Mouse (Mus musculus) CH12.LX (cell line): Measurements from ENCODE around the gene Ormdl2. TPM values are rescaled to one million over a fixed set of nuclear protein-coding genes. Genes with fewer than 3 reads are reported as not detected.

ENCODE experiments used
- DNase-seq: peaks from one replicate; pipeline ENCODE4 v3.0.0-alpha.2; 2013; ENCODE audit errors: extremely low read depth
- H3K27ac ChIP-seq: 2 replicates; pipeline ENCODE4 v1.5.1; 2012; ENCODE audit warnings: low read depth, mild to moderate bottlenecking, control low read depth, moderate library complexity; ENCODE audit not compliant: insufficient read depth
- H3K27me3 ChIP-seq: replicated peaks from 2 replicates; pipeline ENCODE3; 2012; ENCODE audit warnings: inconsistent platforms
- H3K36me3 ChIP-seq, 2 experiments: replicated peaks in 1 of 2; 2 replicates each; pipeline versions ENCODE3 to v1.6.1; 2012; ENCODE audit warnings: inconsistent platforms in 1 of 2, low read length in 1 of 2, mild to moderate bottlenecking in 1 of 2, mixed read lengths in 1 of 2, moderate library complexity in 1 of 2; ENCODE audit not compliant: control insufficient read depth in 1 of 2, insufficient read depth in 1 of 2
- H3K4me1 ChIP-seq, 2 experiments: 2 replicates each; pipeline ENCODE4 v1.6.1; 2012; ENCODE audit warnings: inconsistent platforms in 1 of 2, moderate library complexity in 1 of 2; ENCODE audit not compliant: insufficient read depth in 2 of 2, control insufficient read depth in 1 of 2
- H3K4me2 ChIP-seq: 2 replicates; pipeline ENCODE4 v1.6.1; 2012; ENCODE audit warnings: low read depth, mild to moderate bottlenecking, control low read depth; ENCODE audit not compliant: poor library complexity, insufficient read depth, severe bottlenecking
- H3K4me3 ChIP-seq, 3 experiments: fragments of 150-350 bp in 1 of 3; sonication (generic) in 1 of 3; replicated peaks in 1 of 3; 2 replicates each; pipeline versions ENCODE3 to v1.5.1; 2011 to 2012; ENCODE audit warnings: low read depth in 2 of 3, low read length in 2 of 3, mild to moderate bottlenecking in 2 of 3, moderate library complexity in 2 of 3, control low read depth in 1 of 3, improper control_type of control experiment in 1 of 3, inconsistent platforms in 1 of 3, mixed read lengths in 1 of 3; ENCODE audit not compliant: poor library complexity in 1 of 3
- H3K79me2 ChIP-seq: replicated peaks from 2 replicates; pipeline ENCODE4 v1.6.1; 2012; ENCODE audit warnings: mild to moderate bottlenecking, moderate library complexity; ENCODE audit not compliant: control insufficient read depth, poor library complexity, insufficient read depth, severe bottlenecking; ENCODE audit errors: extremely low read depth
- H3K9ac ChIP-seq: 2 replicates; pipeline ENCODE4 v1.6.1; 2012; ENCODE audit warnings: low read depth, mild to moderate bottlenecking, control low read depth, moderate library complexity; ENCODE audit not compliant: insufficient read depth
- H3K9me3 ChIP-seq: replicated peaks from 2 replicates; pipeline ENCODE3; 2012; ENCODE audit warnings: low read length, inconsistent platforms, mixed read lengths
- BHLHE40 ChIP-seq: IDR thresholded peaks from 2 replicates; pipeline ENCODE4 v1.6.1; 2011; ENCODE audit warnings: mild to moderate bottlenecking, low read depth, low read length, improper control_type of control experiment
- CHD1 ChIP-seq: IDR thresholded peaks from 2 replicates; pipeline ENCODE4 v1.6.1; 2012; ENCODE audit warnings: low read depth, low read length, improper control_type of control experiment, inconsistent platforms
- CHD2 ChIP-seq: IDR thresholded peaks from 2 replicates; pipeline ENCODE4 v1.6.1; 2011; ENCODE audit warnings: low read length, improper control_type of control experiment
- E2F4 ChIP-seq: IDR thresholded peaks from 2 replicates; pipeline ENCODE4 v1.6.1; 2011; ENCODE audit warnings: low read depth, low read length, improper control_type of control experiment; ENCODE audit not compliant: insufficient replicate concordance
- ETS1 ChIP-seq: conservative IDR thresholded peaks from 2 replicates; pipeline ENCODE4 v1.6.1; 2012; ENCODE audit warnings: low read depth, mild to moderate bottlenecking, inconsistent platforms, low read length, improper control_type of control experiment, moderate library complexity
- GABPA ChIP-seq: IDR thresholded peaks from 2 replicates; pipeline ENCODE4 v1.6.1; 2012; ENCODE audit warnings: low read depth, low read length, improper control_type of control experiment, inconsistent platforms; ENCODE audit not compliant: insufficient replicate concordance
- HCFC1 ChIP-seq: IDR thresholded peaks from 2 replicates; pipeline ENCODE4 v1.6.1; 2012; ENCODE audit warnings: low read depth, mild to moderate bottlenecking, inconsistent platforms, low read length, improper control_type of control experiment
- IRF4 ChIP-seq: IDR thresholded peaks from 2 replicates; pipeline ENCODE4 v1.6.1; 2014; ENCODE audit warnings: low read depth, mild to moderate bottlenecking, inconsistent platforms, low read length, improper control_type of control experiment
- KAT2A ChIP-seq: IDR thresholded peaks from 2 replicates; pipeline ENCODE4 v1.6.1; 2012; ENCODE audit warnings: low read length, improper control_type of control experiment, inconsistent platforms; ENCODE audit not compliant: insufficient replicate concordance
- MAX ChIP-seq: IDR thresholded peaks from 2 replicates; pipeline ENCODE4 v1.6.1; 2011; ENCODE audit warnings: low read length, improper control_type of control experiment
- MAZ ChIP-seq: IDR thresholded peaks from 2 replicates; pipeline ENCODE4 v1.6.1; 2012; ENCODE audit warnings: low read depth, mild to moderate bottlenecking, inconsistent platforms, low read length, improper control_type of control experiment, moderate library complexity
- MEF2A ChIP-seq: IDR thresholded peaks from 2 replicates; pipeline ENCODE4 v1.6.1; 2014; ENCODE audit warnings: low read depth, mild to moderate bottlenecking, inconsistent platforms, low read length, improper control_type of control experiment, borderline replicate concordance
- MXI1 ChIP-seq: IDR thresholded peaks from 2 replicates; pipeline ENCODE4 v1.6.1; 2011; ENCODE audit warnings: mild to moderate bottlenecking, low read depth, low read length, improper control_type of control experiment
- MYC ChIP-seq: IDR thresholded peaks from 2 replicates; pipeline ENCODE4 v1.6.1; 2011; ENCODE audit warnings: low read depth, mild to moderate bottlenecking, improper control_type of control experiment, low read length
- NRF1 ChIP-seq: IDR thresholded peaks from 2 replicates; pipeline ENCODE4 v1.6.1; 2014; ENCODE audit warnings: low read depth, mild to moderate bottlenecking, inconsistent platforms, low read length, improper control_type of control experiment, moderate library complexity
- POLR2AphosphoS2 ChIP-seq: IDR thresholded peaks from 2 replicates; pipeline ENCODE4 v1.6.1; 2011; ENCODE audit warnings: low read depth, low read length, improper control_type of control experiment
- SIN3A ChIP-seq: IDR thresholded peaks from 2 replicates; pipeline ENCODE4 v1.6.1; 2012; ENCODE audit warnings: low read length, improper control_type of control experiment, inconsistent platforms
- SMC3 ChIP-seq: IDR thresholded peaks from 2 replicates; pipeline ENCODE4 v1.6.1; 2011; ENCODE audit warnings: low read depth, low read length, improper control_type of control experiment
- TBP ChIP-seq: conservative IDR thresholded peaks from 2 replicates; pipeline ENCODE4 v1.6.1; 2011; ENCODE audit warnings: low read depth, low read length, improper control_type of control experiment
- TCF12 ChIP-seq: IDR thresholded peaks from 2 replicates; pipeline ENCODE4 v1.6.1; 2014; ENCODE audit warnings: low read depth, mild to moderate bottlenecking, inconsistent platforms, low read length, improper control_type of control experiment
- UBTF ChIP-seq: IDR thresholded peaks from 2 replicates; pipeline ENCODE4 v1.6.1; 2012; ENCODE audit warnings: low read depth, mild to moderate bottlenecking, inconsistent platforms, low read length, improper control_type of control experiment, moderate library complexity
- USF1 ChIP-seq: IDR thresholded peaks from 2 replicates; pipeline ENCODE4 v1.6.1; 2014; ENCODE audit warnings: low read depth, mild to moderate bottlenecking, inconsistent platforms, low read length, improper control_type of control experiment
- USF2 ChIP-seq: conservative IDR thresholded peaks from 2 replicates; pipeline ENCODE4 v1.6.1; 2011; ENCODE audit warnings: low read depth, low read length, improper control_type of control experiment
- ZMIZ1 ChIP-seq: IDR thresholded peaks from 2 replicates; pipeline ENCODE4 v1.6.1; 2012; ENCODE audit warnings: low read depth, mild to moderate bottlenecking, inconsistent platforms, low read length, improper control_type of control experiment
- ZNF384 ChIP-seq: IDR thresholded peaks from 2 replicates; pipeline ENCODE4 v1.6.1; 2012; ENCODE audit warnings: low read depth, low read length, improper control_type of control experiment, inconsistent platforms
- dilution Hi-C: fragments of 300-500 bp; cut with MboI; formaldehyde crosslinking; loops from 2 replicates; pipeline ENCODE4 v1.14.3; 2020; ENCODE audit warnings: low sequenced_read_pairs; ENCODE audit not compliant: extremely low pct_unique_long_range_greater_than_20kb, extremely low pct_ligation_motif_present
- in situ Hi-C: fragments of 300-500 bp; cut with MboI; formaldehyde crosslinking; loops from 3 replicates; pipeline ENCODE4 v1.14.3; 2019; ENCODE audit warnings: low sequenced_read_pairs, low pct_ligation_motif_present, low pct_unique_long_range_greater_than_20kb, mixed read lengths
- polyA plus RNA-seq: library from polyadenylated mRNA; unstranded; fragments of >175 nt; gene quantifications from 2 replicates; pipeline ENCODE4 v1.2.1, GENCODE M21; 2012; ENCODE audit warnings: low read depth; ENCODE audit not compliant: insufficient read length
- total RNA-seq, 2 experiments: library from RNA; depleted of rRNA; stranded (reverse); fragments of 300-350 nt in 1 of 2; fragments of >200 nt in 1 of 2; gene quantifications; 2 replicates each; pipeline ENCODE4 v1.2.3; 2012 to 2014

The Ormdl2 gene
- total and polyA plus RNA-seq, 3 experiments: 56.1 to 116 (median 65.8) TPM

GRCm38 (mm10) chr10:128820217-128820616, 1.2 kb downstream of the Ormdl2 start:
- in situ Hi-C loops: loop anchor here (5.0 kb wide), 1 partner anchor 48 kb away; no protein-coding TSS in a partner anchor
- no peak overlapping the region for H3K27ac ChIP-seq
- dilution Hi-C loops: no loop called here
- H3K27me3 ChIP-seq: no peaks in the 10 kb centered on the region
- no peak for TF ChIP-seq MAX
- no peak for TF ChIP-seq TBP
- no peak for TF ChIP-seq GABPA
- TF ChIP-seq MAZ: no peak
- no peak for TF ChIP-seq NRF1
- no peak for TF ChIP-seq CHD1
- TF ChIP-seq KAT2A: no peak
- TF ChIP-seq HCFC1: no peak
- no peak for TF ChIP-seq MEF2A
- TF ChIP-seq MXI1: no peak
- TF ChIP-seq E2F4: no peak
- TF ChIP-seq POLR2AphosphoS2: no peak
- no peak for TF ChIP-seq BHLHE40
- TF ChIP-seq ZMIZ1: no peak
- TF ChIP-seq USF2: no peak
- TF ChIP-seq MYC: no peak
- TF ChIP-seq USF1: no peak
- TF ChIP-seq ZNF384: no peak
- H3K9ac ChIP-seq: no peak overlapping the region
- no peaks in the 10 kb centered on the region for H3K9me3 ChIP-seq
- H3K4me1 ChIP-seq: peaks cover 0 to 28% of the 10 kb centered on the region in 2 experiments; a peak in 2 of 4 replicates
- peak overlapping the region; percentile 49; the same call in 1 of the 2 replicates for H3K4me2 ChIP-seq
- H3K4me3 ChIP-seq: no peak overlapping the region
- peaks cover 35 to 63% of the 10 kb centered on the region in 2 experiments for H3K36me3 ChIP-seq
- no peak for DNase-seq
- H3K79me2 ChIP-seq: peaks cover 38% of the 10 kb centered on the region

DNA sequence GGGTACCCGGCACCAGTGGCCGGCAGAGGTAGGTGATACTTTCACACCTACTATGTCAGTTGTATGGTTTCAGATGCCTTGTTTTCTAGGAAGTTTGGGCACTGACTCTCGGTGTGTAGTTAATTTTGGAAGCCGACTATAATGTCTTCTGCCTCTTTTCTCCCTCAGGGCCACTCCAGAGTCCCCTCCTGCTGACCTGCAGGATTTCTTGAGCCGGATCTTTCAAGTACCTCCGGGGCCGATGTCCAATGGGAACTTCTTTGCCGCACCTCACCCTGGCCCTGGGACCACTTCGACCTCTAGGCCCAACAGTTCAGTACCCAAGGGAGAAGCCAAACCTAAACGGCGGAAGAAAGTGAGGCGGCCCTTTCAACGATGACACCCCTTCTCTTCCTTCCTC, 4.4 kb downstream of the Ormdl2 start, which contains the start of gene Sarnp:
TSS of gene Sarnp (plus strand) at position 301 of the 400 bp plus-strand sequence.
- peaks cover 0 to 18% of the 10 kb centered on the region in 2 experiments; a peak in 2 of 4 replicates for H3K4me1 ChIP-seq
- H3K36me3 ChIP-seq: peaks cover 45 to 72% of the 10 kb centered on the region in 2 experiments
- TF ChIP-seq MAX: no peak
- TF ChIP-seq USF1: no peak
- no peak for TF ChIP-seq MXI1
- no peak for TF ChIP-seq SMC3
- no peak for TF ChIP-seq SIN3A
- no peak for TF ChIP-seq ZNF384
- TF ChIP-seq MEF2A: no peak
- no peak for TF ChIP-seq TCF12
- no peak for TF ChIP-seq CHD2
- no peak for TF ChIP-seq POLR2AphosphoS2
- TF ChIP-seq ETS1: no peak
- no peak for TF ChIP-seq UBTF
- no peak for TF ChIP-seq TBP
- TF ChIP-seq MYC: no peak
- no peak for TF ChIP-seq IRF4
- no peak within 1 kb of the TSS for H3K4me2 ChIP-seq
- no peaks in the 10 kb centered on the region for H3K9me3 ChIP-seq
- no peak within 1 kb of the TSS for H3K27ac ChIP-seq
- no peak for DNase-seq
- H3K9ac ChIP-seq: no peak within 1 kb of the TSS
- in situ Hi-C loops: no loop called here
- H3K27me3 ChIP-seq: no peaks in the 10 kb centered on the region
- H3K4me3 ChIP-seq: no peak within 1 kb of the TSS
- dilution Hi-C loops: no loop called here
- peaks cover 8% of the 10 kb centered on the region for H3K79me2 ChIP-seq
